Mouse (Mus musculus): ENCODE measurements around the gene Oas2. TPM values are rescaled to one million over a fixed set of nuclear protein-coding genes. Genes with fewer than 3 reads are reported as not detected.

Oas2 gene
- total RNA-seq, 2 experiments from 2014 or later: 3.9 to 13.0 TPM

GRCm38 (mm10) chr5:120698801-120699391 lies 50.8 kb downstream of the Oas2 start:
- no peak for ATAC-seq (ENCODE audit: poor library complexity, severe bottlenecking)

- no peak for ATAC-seq (ENCODE audit: poor library complexity, severe bottlenecking)
Measured at GRCm38 (mm10) chr5:120698181-120698580, 51.5 kb downstream of the Oas2 start.

GRCm38 (mm10) chr5:120696865-120697264 lies 52.8 kb downstream of the Oas2 start:
- ATAC-seq (ENCODE audit: poor library complexity, severe bottlenecking): no peak

- ATAC-seq (ENCODE audit: poor library complexity, severe bottlenecking): no peak
Measured at GRCm38 (mm10) chr5:120696057-120696743, 53.5 kb downstream of the Oas2 start.

- no peak for ATAC-seq (ENCODE audit: poor library complexity, severe bottlenecking)
Measured at GRCm38 (mm10) chr5:120694695-120695074, 55.0 kb downstream of the Oas2 start.

GRCm38 (mm10) chr5:120693931-120694694 lies 55.5 kb downstream of the Oas2 start:
- no peak for ATAC-seq (ENCODE audit: poor library complexity, severe bottlenecking)

GRCm38 (mm10) chr5:120692034-120692433 lies 57.6 kb downstream of the Oas2 start:
- ATAC-seq (ENCODE audit: poor library complexity, severe bottlenecking): no peak

- no peak for ATAC-seq (ENCODE audit: poor library complexity, severe bottlenecking)
Measured at GRCm38 (mm10) chr5:120690417-120690816, 59.2 kb downstream of the Oas2 start.

GRCm38 (mm10) chr5:120688434-120688833 lies 61.2 kb downstream of the Oas2 start:
- ATAC-seq (ENCODE audit: poor library complexity, severe bottlenecking): no peak

- ATAC-seq (ENCODE audit: poor library complexity, severe bottlenecking): no peak
Measured at GRCm38 (mm10) chr5:120687897-120688296, 61.8 kb downstream of the Oas2 start.

GRCm38 (mm10) chr5:120687484-120687851 lies 62.2 kb downstream of the Oas2 start:
- no peak for ATAC-seq (ENCODE audit: poor library complexity, severe bottlenecking)

GRCm38 (mm10) chr5:120686749-120687483 lies 62.7 kb downstream of the Oas2 start:
- no peak for ATAC-seq (ENCODE audit: poor library complexity, severe bottlenecking)

- ATAC-seq (ENCODE audit: poor library complexity, severe bottlenecking): no peak
Measured at GRCm38 (mm10) chr5:120685678-120686077, 64.0 kb downstream of the Oas2 start.

- no peak for ATAC-seq (ENCODE audit: poor library complexity, severe bottlenecking)
Measured at GRCm38 (mm10) chr5:120682982-120683771, 66.5 kb downstream of the Oas2 start.

GRCm38 (mm10) chr5:120680918-120681317 lies 68.7 kb downstream of the Oas2 start:
- no peak for ATAC-seq (ENCODE audit: poor library complexity, severe bottlenecking)

Other genes with a start within 250 kb of the Oas2 start
- 7.8 and 10.5 TPM in 2 replicates for gene Plbd2, start 246.2 kb downstream of the Oas2 start, total RNA-seq (2015)
- 7.9 and 10.2 TPM in 2 replicates for gene Plbd2, start 246.2 kb downstream of the Oas2 start, total RNA-seq (2017)
- 31.7 and 36.8 TPM in 2 replicates for gene Slc8b1, start 238.7 kb downstream of the Oas2 start, total RNA-seq (2015)
- 44.1 and 60.5 TPM in 2 replicates for gene Slc8b1, start 238.7 kb downstream of the Oas2 start, total RNA-seq (2017)
- gene Tpcn1, start 161.2 kb downstream of the Oas2 start, total RNA-seq (2015): 37.6 and 38.3 TPM in 2 replicates
- 15.8 and 18.2 TPM in 2 replicates for gene Tpcn1, start 161.2 kb downstream of the Oas2 start, total RNA-seq (2017)
- 0.18 and 0.98 TPM in 2 replicates for gene Iqcd, start 160.8 kb downstream of the Oas2 start, total RNA-seq (2015)
- gene Iqcd, start 160.8 kb downstream of the Oas2 start, total RNA-seq (2017): 0.11 and 0.45 TPM in 2 replicates
- 1.5 and 3.0 TPM in 2 replicates for gene Rita1, start 137.3 kb downstream of the Oas2 start, total RNA-seq (2015)
- gene Rita1, start 137.3 kb downstream of the Oas2 start, total RNA-seq (2017): 2.2 and 3.2 TPM in 2 replicates
- gene Ddx54, start 137.1 kb downstream of the Oas2 start, total RNA-seq (2015): 7.7 and 7.9 TPM in 2 replicates
- gene Ddx54, start 137.1 kb downstream of the Oas2 start, total RNA-seq (2017): 21.3 and 22.6 TPM in 2 replicates
- not detected in 2 replicates for gene Cfap73, start 115.6 kb downstream of the Oas2 start, total RNA-seq (2015)
- not detected in 2 replicates for gene Cfap73, start 115.6 kb downstream of the Oas2 start, total RNA-seq (2017)
- 0.05 TPM in 1 of 2 replicates, not detected in the other for gene Rasal1, start 101.0 kb downstream of the Oas2 start, total RNA-seq (2015)
- gene Rasal1, start 101.0 kb downstream of the Oas2 start, total RNA-seq (2017): not detected in 2 replicates
- 0.30 and 0.40 TPM in 2 replicates for gene Dtx1, start 37.9 kb downstream of the Oas2 start, total RNA-seq (2015)
- not detected in 2 replicates for gene Dtx1, start 37.9 kb downstream of the Oas2 start, total RNA-seq (2017)
- 20.8 and 22.8 TPM in 2 replicates for gene Oas3, start 27.8 kb upstream of the Oas2 start, total RNA-seq (2015)
- gene Oas3, start 27.8 kb upstream of the Oas2 start, total RNA-seq (2017): 11.1 and 11.7 TPM in 2 replicates
- 0.39 TPM in 1 of 2 replicates, not detected in the other for gene Oas1e, start 45.7 kb upstream of the Oas2 start, total RNA-seq (2015)
- gene Oas1e, start 45.7 kb upstream of the Oas2 start, total RNA-seq (2017): not detected in 2 replicates
- gene Oas1c, start 62.7 kb upstream of the Oas2 start, total RNA-seq (2015): 2.2 and 2.8 TPM in 2 replicates
- 0.44 and 1.1 TPM in 2 replicates for gene Oas1c, start 62.7 kb upstream of the Oas2 start, total RNA-seq (2017)
- not detected in 2 replicates for gene Oas1f, start 97.5 kb upstream of the Oas2 start, total RNA-seq (2015)
- gene Oas1f, start 97.5 kb upstream of the Oas2 start, total RNA-seq (2017): not detected in 2 replicates
- not detected in 2 replicates for gene Oas1h, start 111.6 kb upstream of the Oas2 start, total RNA-seq (2015)
- not detected in 2 replicates for gene Oas1h, start 111.6 kb upstream of the Oas2 start, total RNA-seq (2017)
- 1.9 and 3.1 TPM in 2 replicates for gene Oas1g, start 137.8 kb upstream of the Oas2 start, total RNA-seq (2015)
- gene Oas1g, start 137.8 kb upstream of the Oas2 start, total RNA-seq (2017): 1.9 and 2.8 TPM in 2 replicates
- 24.4 and 25.5 TPM in 2 replicates for gene Oas1a, start 157.7 kb upstream of the Oas2 start, total RNA-seq (2015)
- gene Oas1a, start 157.7 kb upstream of the Oas2 start, total RNA-seq (2017): 24.2 and 29.8 TPM in 2 replicates
- not detected in 2 replicates for gene Oas1d, start 164.7 kb upstream of the Oas2 start, total RNA-seq (2015)
- not detected in 2 replicates for gene Oas1d, start 164.7 kb upstream of the Oas2 start, total RNA-seq (2017)